Mouse (Mus musculus) embryonic fibroblast, embryonic 13.5 days (primary cell): Measurements from ENCODE around the gene Cyfip1.

Experiments
- CTCF ChIP-seq: IDR thresholded peaks from 2 replicates; pipeline ENCODE4 v1.5.1; 2011; ENCODE audit warnings: mild to moderate bottlenecking, control low read depth, low read length, moderate library complexity, borderline replicate concordance; ENCODE audit not compliant: insufficient read depth
- POLR2A ChIP-seq: IDR thresholded peaks from 2 replicates; pipeline ENCODE4 v1.6.1; 2011; ENCODE audit warnings: low read depth, mild to moderate bottlenecking, control low read depth, low read length, moderate library complexity

- TF ChIP-seq CTCF = no peak
- no peak for TF ChIP-seq POLR2A
Measured at GRCm38 (mm10) chr7:55799981-55800380, 41.6 kb upstream of the Cyfip1 start.
